Mouse (Mus musculus): ENCODE measurements around the gene Atg9a. TPM values are rescaled to one million over a fixed set of nuclear protein-coding genes. Genes with fewer than 3 reads are reported as not detected.

Gene Atg9a
- total RNA-seq, 2 experiments from 2014 or later = 85.5 to 88.1 TPM

Small RNAs within 50 kb of the gene (microRNA-seq; reads per million reads assigned to microRNA genes)
- 0 reads per million in 2 experiments for gene Gm27943 (ENCODE audit: borderline replicate concordance in 2 of 2)

Other genes starting within 250 kb of the Atg9a start
- gene Ihh, start 240.5 kb downstream of the Atg9a start, total RNA-seq (2021) = under 1 TPM in 1 of 2 experiments, not detected in 1; 0.15 TPM
- 1 to 10 TPM; 5.3 to 6.1 TPM for gene Nhej1, start 67.0 kb downstream of the Atg9a start, total RNA-seq (2021)
- under 1 TPM in 1 of 2 experiments, not detected in 1; 0.13 TPM for gene Slc23a3, start 58.3 kb downstream of the Atg9a start, total RNA-seq (2021)
- 10 to 100 TPM; 12.9 to 13.3 TPM for gene Cnppd1, start 49.5 kb downstream of the Atg9a start, total RNA-seq (2021)
- 1 to 10 TPM; 7.8 to 9.7 TPM for gene Retreg2, start 49.4 kb downstream of the Atg9a start, total RNA-seq (2021)
- 10 to 100 TPM; 12.8 to 16.8 TPM for gene Zfand2b, start 23.6 kb downstream of the Atg9a start, total RNA-seq (2021)
- gene Abcb6, start 11.8 kb downstream of the Atg9a start, total RNA-seq (2021) = 10 to 100 TPM; 23.5 to 31.0 TPM
- 1 to 10 TPM; 4.3 to 5.0 TPM for gene Ankzf1, start within 50 bp of the Atg9a start, total RNA-seq (2021)
- 1 to 10 TPM; 1.9 to 2.7 TPM for gene Glb1l, start 18.6 kb upstream of the Atg9a start, total RNA-seq (2021)
- 10 to 100 TPM; 23.1 to 26.0 TPM for gene Stk16, start 18.6 kb upstream of the Atg9a start, total RNA-seq (2021)
- gene Tuba4a, start 27.7 kb upstream of the Atg9a start, total RNA-seq (2021) = 100 to 1,000 TPM; 749 to 982 TPM
- not detected for gene A630095N17Rik, start 39.9 kb upstream of the Atg9a start, total RNA-seq (2021)
- 10 to 100 TPM; 58.4 to 60.9 TPM for gene Dnajb2, start 44.2 kb upstream of the Atg9a start, total RNA-seq (2021)
- not detected for gene Ptprn, start 72.3 kb upstream of the Atg9a start, total RNA-seq (2021)
- gene Resp18, start 86.2 kb upstream of the Atg9a start, total RNA-seq (2021) = not detected
- gene Dnpep, start 125.8 kb upstream of the Atg9a start, total RNA-seq (2021) = 10 to 100 TPM; 46.1 to 51.4 TPM
- 1,000 to 10,000 TPM; 1,914 to 2,104 TPM for gene Des, start 168.1 kb upstream of the Atg9a start, total RNA-seq (2021)
- gene Speg, start 183.1 kb upstream of the Atg9a start, total RNA-seq (2021) = 100 to 1,000 TPM; 200 to 244 TPM
- gene Gmppa, start 243.7 kb upstream of the Atg9a start, total RNA-seq (2021) = 10 to 100 TPM; 32.0 to 37.2 TPM